Mouse (Mus musculus) Muller cell, postnatal 12 days (primary cell): ENCODE measurements around the gene Sec24c.
"Not testable (repeated sequence)": the region's sequence is repeated elsewhere in the genome, so short reads cannot be mapped to it uniquely, and the experiment has no call there.

Experiments used
- DNase-seq: peaks from one replicate; pipeline ENCODE4 v3.0.0-alpha.2; 2015; ENCODE audit errors: inconsistent ontology term

Sec24c gene

DNA sequence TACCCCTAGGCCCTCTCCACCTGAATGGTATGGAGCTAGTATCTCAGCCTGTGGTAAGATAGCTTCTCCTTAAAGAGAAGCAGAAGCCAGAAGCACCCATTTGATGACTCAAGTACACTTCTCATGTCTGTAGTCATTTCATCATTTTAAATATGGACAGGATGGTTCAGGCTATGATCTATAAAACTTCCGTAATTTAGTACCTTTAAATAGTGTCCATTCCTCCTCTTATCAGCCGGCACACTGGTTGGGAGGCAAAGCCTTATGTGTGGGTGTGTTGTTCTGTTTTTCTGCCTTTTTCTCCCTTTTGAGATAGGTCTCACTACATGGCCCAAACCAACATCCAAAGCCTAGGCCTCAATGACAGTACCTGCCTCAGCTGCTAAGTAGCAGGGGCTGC, 24.4 kb downstream of the Sec24c start:
- DNase-seq, result no peak

DNA sequence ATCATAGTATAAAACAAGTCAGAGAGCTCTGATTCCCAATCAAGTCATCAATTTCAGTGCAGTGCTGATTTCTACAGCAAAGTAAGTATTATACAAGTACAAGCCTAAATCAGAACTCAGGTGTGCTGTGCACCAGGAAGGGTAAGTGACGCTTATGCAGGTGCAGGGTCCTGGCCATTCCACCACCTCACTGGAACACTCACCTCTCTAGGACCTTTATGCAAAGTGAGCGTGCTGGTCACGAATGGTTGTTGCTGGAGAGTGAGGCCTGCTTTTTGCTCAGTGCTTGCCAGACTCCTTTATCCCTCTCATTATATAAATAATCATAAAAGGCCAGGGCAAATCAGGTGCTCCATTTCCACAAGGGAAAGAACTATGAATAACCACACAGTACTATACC, 26.3 kb downstream of the Sec24c start:
- DNase-seq, result no peak

DNA sequence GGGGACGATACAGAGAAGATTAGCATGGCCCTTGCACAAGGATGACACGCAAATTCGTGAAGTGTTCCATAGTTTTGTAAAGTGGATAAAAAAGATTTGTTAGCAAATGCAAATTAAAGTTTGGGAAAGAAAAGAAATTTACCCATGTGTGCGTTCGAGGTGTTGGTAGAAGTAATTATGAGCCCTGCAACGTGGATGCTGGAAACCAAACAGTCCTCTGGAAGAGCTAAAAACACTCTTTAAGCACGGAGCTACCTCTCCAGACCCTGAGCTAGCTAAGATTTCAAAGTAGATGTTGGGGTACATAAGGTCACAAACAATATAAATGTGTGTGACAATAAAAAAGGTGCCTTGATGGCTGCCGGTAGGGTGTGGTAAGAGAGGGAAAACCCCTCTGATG, 27.4 kb downstream of the Sec24c start:
- DNase-seq, result no peak

DNA sequence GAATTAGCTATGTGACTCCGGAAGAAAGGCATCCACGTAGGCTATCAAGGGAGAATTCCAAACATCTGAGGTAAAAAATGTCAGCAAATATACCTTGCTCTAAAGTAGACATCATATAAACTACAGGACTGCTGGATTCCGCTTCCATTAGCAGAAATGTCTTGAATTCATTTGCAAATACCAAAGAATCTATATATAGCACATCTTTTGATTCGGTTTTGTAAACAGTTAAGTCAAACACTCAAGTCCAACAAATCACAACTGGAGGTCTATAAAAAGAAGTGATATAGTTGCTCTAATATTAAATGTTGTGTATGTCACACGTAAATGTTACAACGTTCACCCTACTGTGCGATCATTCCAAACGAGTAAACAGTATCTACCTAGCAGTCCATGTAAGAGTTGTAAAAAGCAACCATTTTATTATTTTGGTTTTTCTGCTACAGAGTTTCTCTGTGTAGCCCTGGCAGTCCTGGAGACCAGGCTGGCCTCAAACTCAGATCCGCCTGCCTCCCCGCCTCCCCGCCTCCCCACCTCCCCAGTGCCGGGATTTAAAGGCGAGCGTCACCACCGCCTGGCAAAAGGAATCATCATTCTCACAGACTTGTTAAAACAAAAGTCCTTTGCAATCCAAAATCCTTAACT, 28.1 kb downstream of the Sec24c start:
- peak; percentile 29 for DNase-seq

DNA sequence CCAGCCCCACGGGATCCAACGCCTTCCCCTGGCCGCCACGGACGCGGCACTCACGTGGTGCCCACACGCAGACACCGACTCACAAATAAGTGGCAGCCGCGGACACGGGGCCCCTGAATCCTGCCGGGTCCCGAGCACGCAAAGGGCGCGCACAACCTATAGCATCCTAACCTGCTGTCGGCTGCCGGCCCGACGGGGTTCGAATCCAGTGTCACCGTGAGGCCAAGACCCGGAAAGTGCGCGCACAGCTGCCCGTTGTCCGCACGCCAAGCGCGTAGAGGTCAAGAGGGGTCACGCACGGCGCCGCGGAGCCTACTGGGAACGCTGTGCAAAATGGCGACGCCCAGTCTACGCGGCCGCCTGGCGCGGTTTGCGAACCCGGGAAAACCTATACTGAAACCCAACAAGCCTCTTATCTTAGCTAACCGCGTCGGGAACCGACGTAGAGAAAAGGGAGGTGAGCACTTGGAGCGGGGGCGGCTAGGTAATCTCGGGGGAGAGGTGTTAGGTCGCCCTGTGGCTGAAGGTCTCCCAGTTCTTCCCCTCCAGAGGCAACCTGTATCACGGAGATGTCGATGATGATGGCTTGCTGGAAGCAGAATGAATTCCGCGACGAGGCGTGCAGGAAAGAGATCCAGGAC, 28.8 kb downstream of the Sec24c start, which contains the start of gene Chchd1:
TSS of gene Chchd1 (plus strand) at position 266 of the 641 bp plus-strand sequence.
- DNase-seq, result peak; percentile 87

DNA sequence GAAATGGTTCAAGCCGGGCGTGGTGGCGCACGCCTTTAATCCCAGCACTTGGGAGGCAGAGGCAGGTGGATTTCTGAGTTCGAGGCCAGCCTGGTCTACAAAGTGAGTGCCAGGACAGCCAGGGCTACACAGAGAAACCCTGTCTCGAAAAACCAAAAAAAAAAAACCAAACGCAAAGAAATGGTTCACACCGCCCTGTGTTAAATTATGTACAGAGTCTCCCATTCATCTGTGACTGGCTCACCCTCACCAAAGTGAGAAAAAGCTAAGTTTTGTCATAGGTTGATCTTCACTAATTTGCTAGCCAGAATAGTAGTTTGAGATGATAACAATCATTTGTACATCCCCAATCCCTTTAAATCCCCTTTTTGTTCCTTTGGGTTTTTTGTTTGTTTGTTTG, 29.4 kb downstream of the Sec24c start:
- DNase-seq, result not testable (repeated sequence)

DNA sequence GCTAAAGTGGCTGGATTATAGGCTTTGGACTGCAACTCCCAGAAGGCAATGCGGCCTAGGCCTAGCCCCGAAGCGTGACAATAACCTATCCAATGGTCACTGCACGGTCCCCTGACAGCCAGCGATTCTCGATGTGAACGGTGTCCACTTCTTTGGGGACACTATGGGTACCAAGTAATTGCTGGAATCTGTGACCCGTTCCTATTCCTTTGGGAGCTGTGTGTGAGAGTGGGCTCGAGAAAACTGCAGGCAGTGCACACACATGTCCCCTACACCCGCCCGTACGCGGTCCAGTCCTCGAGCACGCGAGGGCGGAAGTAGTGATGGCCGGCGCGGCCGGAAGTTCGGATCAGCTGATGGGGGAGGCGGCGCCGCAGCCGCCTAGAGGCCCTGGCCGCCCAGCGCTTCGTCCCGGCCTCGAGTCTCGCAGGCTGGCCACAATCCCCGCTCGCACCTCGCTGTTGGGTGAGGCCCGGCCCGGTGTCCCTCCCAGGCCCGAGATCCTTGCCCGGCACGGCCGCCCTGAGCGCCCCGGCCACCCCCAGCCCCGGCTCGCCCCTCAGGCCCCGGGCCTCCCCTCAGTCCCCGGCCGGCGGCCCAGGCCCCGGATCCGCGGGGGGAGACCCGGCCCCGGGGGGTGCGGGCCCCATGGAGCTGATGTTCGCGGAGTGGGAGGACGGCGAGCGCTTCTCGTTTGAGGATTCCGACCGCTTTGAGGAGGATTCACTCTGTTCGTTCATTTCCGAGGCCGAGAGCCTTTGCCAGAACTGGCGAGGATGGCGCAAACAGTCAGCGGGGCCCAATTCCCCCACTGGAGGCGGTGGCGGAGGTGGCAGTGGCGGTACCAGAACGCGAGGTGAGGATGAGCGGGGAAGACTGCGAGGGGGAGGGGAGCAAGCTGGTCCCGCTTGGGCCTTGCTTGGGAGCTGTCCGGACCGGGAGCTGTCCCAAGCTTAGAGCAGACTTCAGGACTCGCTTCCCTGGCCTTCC, 33.4 kb downstream of the Sec24c start, which contains the start of gene Zswim8:
TSS of gene Zswim8 (plus strand) at position 352 of the 990 bp plus-strand sequence.
- DNase-seq, result peak; percentile 91

DNA sequence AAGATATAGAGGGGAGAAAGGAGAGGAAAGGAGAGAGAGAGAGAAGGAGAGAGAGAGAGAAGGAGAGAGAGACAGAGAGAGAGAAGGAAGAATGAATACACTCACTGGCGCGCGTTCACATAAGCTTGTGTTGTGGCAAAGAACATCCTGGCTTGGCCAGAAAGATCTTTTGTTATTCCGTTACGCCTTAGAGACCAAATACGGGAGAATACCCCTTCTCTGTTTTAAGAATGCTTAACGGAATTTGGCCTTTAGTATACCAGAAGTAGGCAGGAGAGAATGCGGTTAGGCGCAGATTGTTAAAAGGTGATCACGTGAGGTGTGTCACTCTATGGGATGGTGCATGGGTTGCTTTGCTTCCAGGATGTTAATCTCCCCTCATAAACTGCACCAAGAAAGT, 34.1 kb downstream of the Sec24c start:
- peak; percentile 57 for DNase-seq

DNA sequence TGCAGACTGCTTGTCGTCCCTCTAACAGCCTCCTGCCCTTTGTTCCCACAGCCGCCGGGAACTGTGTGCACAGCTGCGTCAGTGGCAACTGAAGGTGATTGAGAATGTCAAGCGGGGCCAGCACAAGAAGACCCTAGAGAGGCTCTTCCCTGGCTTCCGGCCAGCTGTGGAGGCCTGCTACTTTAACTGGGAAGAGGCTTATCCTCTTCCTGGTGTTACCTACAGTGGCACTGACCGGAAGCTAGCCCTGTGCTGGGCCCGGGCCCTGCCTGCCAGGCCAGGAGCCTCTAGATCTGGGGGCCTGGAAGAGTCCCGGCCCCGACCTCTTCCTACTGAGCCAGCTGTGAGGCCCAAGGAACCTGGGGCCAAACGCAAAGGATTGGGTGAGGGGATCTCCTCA, 39.7 kb downstream of the Sec24c start:
- DNase-seq, result no peak

DNA sequence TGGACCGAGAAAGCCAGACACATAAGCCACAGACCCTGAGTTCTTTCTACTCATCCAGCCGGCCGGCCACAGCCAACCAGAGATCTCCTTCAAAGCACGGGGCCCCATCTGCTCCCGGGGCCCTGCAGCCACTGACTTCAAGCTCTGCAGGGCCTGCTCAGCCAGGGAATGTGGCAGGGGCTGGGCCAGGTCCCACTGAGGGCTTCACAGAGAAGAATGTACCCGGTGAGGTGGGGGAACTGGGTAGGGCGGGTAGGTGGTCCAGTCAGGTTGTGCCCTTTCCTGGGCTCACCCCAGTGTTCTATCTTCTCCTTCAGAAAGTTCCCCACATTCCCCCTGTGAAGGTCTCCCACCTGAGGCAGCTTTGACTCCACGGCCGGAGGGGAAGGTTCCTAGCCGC, 44.3 kb downstream of the Sec24c start:
- no peak for DNase-seq

DNA sequence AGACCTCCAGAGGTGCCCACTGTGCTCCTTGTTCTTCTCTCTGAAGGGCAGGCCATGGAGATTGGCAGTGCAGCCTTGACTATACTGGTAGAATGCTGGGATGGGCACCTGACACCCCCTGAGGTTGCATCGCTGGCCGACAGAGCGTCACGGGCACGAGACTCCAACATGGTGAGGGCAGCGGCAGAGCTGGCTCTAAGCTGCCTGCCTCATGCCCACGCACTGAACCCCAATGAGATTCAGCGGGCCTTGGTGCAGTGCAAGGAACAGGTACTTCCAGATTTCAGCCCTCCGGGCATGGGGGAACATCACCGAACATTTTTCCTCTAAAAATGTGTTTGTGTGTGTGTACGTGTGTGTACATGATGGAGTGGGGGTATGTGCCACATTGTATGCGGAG, 45.7 kb downstream of the Sec24c start:
- no peak for DNase-seq

DNA sequence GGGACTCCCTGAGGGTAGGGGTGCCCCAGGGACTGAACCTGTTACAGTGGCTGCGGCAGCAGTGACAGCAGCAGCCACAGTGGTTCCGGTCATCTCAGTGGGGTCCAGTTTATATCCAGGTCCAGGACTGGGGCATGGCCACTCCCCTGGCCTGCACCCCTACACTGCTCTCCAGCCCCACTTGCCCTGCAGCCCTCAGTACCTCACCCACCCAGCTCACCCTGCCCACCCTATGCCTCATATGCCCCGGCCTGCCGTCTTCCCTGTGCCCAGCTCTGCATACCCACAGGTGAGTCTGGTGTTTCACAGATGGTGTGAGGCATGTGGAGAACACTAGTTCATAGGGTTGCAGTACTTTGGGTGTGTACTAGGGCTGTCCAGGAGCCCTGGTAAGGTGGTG, 47.3 kb downstream of the Sec24c start:
- DNase-seq, result no peak

DNA sequence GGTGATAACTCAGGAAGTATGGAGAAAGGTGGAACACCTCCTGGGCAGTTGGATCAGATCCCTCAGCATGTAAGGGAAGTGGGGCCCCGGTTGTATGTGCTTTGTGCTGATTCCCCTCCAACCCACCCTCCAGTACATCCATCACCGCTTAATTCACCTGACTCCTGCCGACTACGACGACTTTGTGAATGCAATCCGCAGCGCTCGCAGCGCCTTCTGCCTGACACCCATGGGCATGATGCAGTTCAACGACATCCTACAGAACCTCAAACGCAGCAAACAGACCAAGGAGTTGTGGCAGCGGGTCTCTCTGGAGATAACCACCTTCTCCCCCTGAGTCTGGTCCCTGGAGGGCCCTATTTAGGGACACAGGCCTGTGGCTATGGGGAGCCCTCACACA, 48.9 kb downstream of the Sec24c start:
- DNase-seq, result no peak

DNA sequence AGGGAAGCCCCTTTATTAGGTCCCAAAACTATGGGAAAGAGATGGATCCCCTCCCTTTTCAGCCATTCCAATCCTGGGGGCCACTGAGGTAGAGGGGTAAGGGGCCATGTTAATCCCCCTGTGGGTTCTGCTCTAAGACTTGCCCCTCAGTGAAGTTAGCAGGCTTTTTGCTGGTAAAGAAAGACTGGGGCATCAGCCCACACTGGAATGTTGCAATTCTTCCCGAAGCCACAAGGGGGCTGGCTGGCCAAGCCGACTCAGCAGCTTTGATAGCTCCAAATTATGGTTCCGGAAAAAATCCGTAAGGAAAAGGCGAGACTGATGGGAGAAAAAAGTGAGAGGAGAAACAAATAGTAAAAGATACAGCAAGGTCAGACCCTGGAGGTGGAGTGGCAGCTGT, 49.9 kb downstream of the Sec24c start:
- peak; percentile 35 for DNase-seq

DNA sequence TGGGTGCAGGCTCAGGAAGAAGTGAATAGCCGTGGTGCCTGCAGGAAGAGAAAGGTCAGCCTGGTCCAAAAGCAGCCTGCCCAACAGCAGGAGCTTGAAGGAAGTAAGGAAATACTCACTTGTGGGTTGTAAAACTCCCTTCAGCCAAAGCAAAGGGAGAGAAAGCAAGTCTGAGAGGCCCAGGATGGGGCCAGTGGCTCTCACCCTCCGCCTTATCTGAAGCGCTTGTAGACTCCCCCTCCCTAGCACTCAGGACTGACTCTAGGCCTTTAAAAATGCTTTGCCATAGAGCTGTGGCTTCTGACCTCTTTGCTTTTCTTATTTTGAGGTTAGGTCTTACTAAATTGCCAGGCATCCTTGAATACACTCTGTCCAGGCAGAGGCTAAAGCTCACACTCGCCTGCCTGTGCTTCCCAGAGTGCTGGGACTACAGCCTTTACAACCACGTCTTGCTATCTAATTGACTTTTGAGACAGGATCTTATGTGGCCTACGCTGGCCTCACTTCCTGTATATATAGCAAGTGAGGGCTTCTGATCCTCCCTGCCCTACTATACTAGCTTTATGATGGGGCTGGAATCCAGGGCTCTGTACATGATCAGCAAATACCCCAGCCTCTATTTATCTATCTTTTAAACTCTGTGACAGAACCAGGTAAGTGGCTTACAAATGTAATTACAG, 51.7 kb downstream of the Sec24c start:
- no peak for DNase-seq

DNA sequence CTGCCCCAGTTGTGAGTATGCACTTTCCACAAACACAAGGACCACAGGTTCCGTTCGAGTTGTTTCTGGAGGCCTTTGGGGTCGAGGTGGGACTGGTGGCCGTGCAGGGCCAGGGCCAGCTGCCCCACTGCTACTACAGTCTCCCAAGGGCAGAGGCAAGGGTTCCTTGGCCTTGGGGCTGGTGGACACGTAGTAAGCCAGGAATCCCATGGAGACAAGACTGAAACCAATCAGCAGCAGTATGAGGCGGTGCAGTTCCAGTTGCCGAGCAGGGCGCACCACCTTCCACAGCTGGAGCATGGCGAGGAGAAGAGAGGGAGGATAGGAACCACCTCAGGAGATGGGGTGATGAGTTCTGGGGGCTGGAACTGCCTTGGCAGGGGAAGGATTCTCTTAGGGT, 55.8 kb downstream of the Sec24c start:
- DNase-seq, result no peak

DNA sequence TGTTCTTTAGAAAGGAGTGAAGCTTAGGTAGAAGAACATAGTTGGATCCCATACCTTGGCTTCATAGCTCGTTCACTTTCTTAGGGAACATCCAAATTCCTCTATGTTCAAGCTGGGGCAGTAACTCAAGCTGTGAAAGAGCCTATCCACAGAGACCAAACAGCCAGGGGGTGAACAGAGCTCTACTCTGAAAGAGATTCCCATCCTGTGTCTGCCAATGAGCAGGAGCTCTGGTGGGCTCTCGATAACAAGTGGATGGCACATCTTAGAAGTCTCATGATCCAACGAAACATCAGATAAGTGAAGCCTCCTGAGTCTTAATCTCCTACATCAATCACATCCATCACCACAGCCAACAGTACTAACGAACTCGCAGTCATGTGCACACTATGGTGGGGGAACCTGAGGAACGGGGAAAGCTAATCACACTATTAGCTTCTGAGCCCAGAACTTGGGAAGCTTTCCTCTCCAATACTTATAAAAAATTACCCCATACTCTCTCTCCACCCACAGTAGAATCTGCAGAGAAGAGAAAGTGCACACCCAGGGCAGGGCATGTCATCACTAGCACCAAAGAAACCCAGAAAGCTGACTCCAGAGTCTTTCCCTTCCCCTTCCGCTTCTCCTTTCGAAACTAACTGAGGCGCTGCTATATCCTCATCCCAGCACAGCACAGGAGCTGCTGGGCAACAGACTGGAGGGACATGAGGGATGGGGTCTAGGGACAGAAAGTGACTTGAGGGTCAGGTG, 56.9 kb downstream of the Sec24c start:
- DNase-seq, result no peak

DNA sequence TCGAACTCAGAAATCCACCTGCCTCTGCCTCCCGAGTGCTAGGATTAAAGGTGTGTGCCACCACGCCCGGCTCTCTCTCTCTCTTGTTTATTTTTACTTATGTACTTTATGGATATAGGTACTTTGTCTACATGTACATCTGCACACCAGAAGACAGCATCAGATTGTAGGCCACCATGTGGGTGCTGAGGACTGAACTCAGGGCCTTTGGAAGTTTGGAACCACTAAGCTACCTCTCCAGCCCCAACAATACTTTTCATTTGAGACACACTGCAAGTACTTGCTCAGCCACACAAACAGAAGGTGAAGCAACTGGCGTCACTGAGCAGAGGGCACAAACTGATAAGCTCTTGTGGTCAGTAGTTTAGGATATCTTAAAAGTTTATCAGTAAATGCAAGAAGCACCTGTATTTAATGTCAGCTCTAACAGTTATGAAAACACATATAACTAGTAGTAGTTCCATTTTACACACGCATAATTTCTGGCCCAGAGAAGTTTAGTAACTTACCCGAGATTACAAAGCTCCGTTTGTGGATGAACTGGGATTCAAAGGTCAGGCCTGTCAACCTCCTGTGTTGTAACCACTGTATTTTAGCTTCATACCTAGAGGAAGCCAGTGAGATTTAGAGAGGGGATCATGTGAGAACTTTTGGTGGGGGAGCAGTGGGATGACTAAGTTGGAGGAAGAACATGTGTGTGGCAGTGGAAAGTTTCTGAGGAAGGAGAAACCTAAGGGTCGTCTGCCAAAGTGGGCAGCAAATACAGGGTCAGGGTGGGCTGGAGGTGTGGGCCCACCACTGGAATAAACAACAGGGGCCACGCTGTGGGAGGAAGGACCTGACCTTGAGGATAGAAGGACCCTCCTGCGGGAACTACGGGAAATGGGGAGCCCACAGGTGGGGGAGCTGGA, 59.2 kb downstream of the Sec24c start:
- DNase-seq, result peak; percentile 29

DNA sequence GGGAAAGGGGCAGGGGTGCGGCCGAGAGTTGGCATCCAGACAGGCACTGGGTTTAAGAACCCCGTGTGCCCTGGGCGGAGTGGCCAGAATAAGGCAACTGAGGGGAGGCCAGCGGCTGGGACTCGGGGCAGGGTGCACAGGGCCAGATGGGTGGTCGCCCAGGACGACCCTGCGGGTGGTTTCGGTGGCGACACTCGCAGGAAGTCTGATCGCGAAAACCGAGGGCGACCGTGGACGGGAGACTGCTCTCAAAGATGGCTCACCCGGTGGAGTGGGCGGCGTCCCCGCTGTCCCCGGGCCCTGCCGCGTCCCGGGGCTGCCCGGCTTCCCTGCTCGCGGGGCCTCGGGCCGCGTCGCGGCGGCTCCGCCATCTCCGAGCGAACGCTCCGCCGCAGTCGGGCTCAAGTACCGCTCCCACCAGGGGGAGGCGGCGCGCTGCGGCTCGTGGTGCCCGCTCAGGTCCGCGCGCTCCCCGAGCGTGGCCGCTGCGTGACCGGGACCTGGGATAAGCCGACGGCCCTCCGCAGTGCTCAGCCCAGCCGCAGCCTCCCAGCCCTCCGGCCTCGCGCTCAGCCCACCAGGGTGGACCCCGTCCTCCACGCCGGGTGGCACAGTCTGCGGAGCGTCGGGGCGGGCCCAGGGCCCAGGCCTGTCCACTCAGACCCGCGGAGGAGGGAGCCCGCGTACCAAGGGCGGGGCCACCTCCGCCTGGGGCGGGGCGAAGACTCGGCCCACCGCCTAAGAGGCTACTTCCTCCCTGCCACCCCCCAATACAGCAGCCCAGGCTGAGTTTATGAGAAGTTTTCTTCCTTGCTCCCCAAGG, 60.1 kb downstream of the Sec24c start, which contains the start of gene Ndst2:
TSS of gene Ndst2 (minus strand) at position 611 of the 823 bp plus-strand sequence.
- DNase-seq, result peak; percentile 97
